Mouse (Mus musculus): ENCODE results near the gene Cdca8. TPM values are rescaled to one million over a fixed set of nuclear protein-coding genes. Genes with fewer than 3 reads are reported as not detected.

Gene Cdca8
- total and polyA plus RNA-seq, 3 experiments, result 108 to 202 TPM; not detected in 1

- no peaks in the 10 kb centered on the region for H3K4me1 ChIP-seq (ENCODE audit: control insufficient read depth in 1 of 2, insufficient read depth in 2 of 2, low read length in 2 of 2)
- H3K36me3 ChIP-seq (ENCODE audit: control insufficient read depth in 1 of 2, insufficient read depth in 2 of 2, low read length in 2 of 2), result no peaks in the 10 kb centered on the region
- DNase-seq (ENCODE audit: low read depth, low spot score), result peak; percentile 83
- H3K4me3 ChIP-seq (ENCODE audit: control insufficient read depth in 1 of 2, insufficient read depth in 1 of 2, low read depth in 2 of 2, low read length in 2 of 2), result no peak overlapping the region
- no peaks in the 10 kb centered on the region for H3K9me3 ChIP-seq (replicated peaks; ENCODE audit: insufficient read depth, low read length)
- H3K9ac ChIP-seq (ENCODE audit: control insufficient read depth, low read depth, low read length, poor library complexity, severe bottlenecking), result no peak overlapping the region
- TF ChIP-seq E2F4 (IDR thresholded peaks at IDR 0.05; ENCODE audit: borderline replicate concordance, low read depth, low read length) (no peak), SIN3A (IDR thresholded peaks at IDR 0.05; ENCODE audit: low read length) (peak; percentile 23; the same call in 1 of the 2 replicates), TCF12 (IDR thresholded peaks at IDR 0.05; ENCODE audit: low read depth, low read length) (no peak), TBP (IDR thresholded peaks at IDR 0.05; ENCODE audit: low read depth, low read length) (no peak), TAL1 (IDR thresholded peaks at IDR 0.05; ENCODE audit: low read length) (no peak), NELFE (IDR thresholded peaks at IDR 0.05; ENCODE audit: low read depth, low read length) (no peak), POLR2AphosphoS2 (IDR thresholded peaks at IDR 0.05; ENCODE audit: low read length) (no peak), MXI1 (IDR thresholded peaks at IDR 0.05; ENCODE audit: low read depth, low read length) (no peak), MEF2A (IDR thresholded peaks at IDR 0.05; ENCODE audit: extremely low read depth, insufficient replicate concordance, low read depth, low read length, poor library complexity, severe bottlenecking) (no peak), ZC3H11A (IDR thresholded peaks at IDR 0.05; ENCODE audit: low read depth, low read length) (peak; percentile 72), POLR2A (IDR thresholded peaks at IDR 0.05; ENCODE audit: control insufficient read depth in 1 of 2, insufficient read depth in 1 of 2, low read depth in 1 of 2, low read length in 2 of 2, poor library complexity in 1 of 2) (no peak), UBTF (IDR thresholded peaks at IDR 0.05; ENCODE audit: borderline replicate concordance, insufficient read depth, low read depth, low read length) (no peak), HCFC1 (IDR thresholded peaks at IDR 0.05; ENCODE audit: low read depth, low read length) (0 out of 2 replicates have a peak, but pooled peaks have one; percentile 23), ZKSCAN1 (IDR thresholded peaks at IDR 0.05; ENCODE audit: low read depth, low read length) (no peak), RCOR1 (IDR thresholded peaks at IDR 0.05; ENCODE audit: low read depth, low read length) (no peak), POLR2AphosphoS5 (IDR thresholded peaks at IDR 0.05; ENCODE audit: borderline replicate concordance, low read depth, low read length) (no peak), MAX (IDR thresholded peaks at IDR 0.05; ENCODE audit: low read length) (no peak), GABPA (IDR thresholded peaks at IDR 0.05; ENCODE audit: low read depth, low read length) (no peak), JUND (IDR thresholded peaks at IDR 0.05; ENCODE audit: low read depth, low read length) (no peak), MYC (IDR thresholded peaks at IDR 0.05; ENCODE audit: low read depth, low read length) (no peak), EP300 (IDR thresholded peaks at IDR 0.05; ENCODE audit: low read depth in 1 of 2, low read length in 2 of 2) (no peak), CTCF (IDR thresholded peaks at IDR 0.05 in 2 of 3, conservative IDR thresholded peaks at IDR 0.05 in 1 of 3; ENCODE audit: control insufficient read depth in 1 of 3, insufficient read depth in 1 of 3, low read depth in 2 of 3, low read length in 3 of 3, poor library complexity in 1 of 3, severe bottlenecking in 1 of 3) (peak; percentile 89 to 92 (median 90)), RAD21 (IDR thresholded peaks at IDR 0.05; ENCODE audit: low read depth, low read length) (peak; percentile 78), GATA1 (IDR thresholded peaks at IDR 0.05; ENCODE audit: low read depth, low read length) (no peak), USF2 (IDR thresholded peaks at IDR 0.05; ENCODE audit: borderline replicate concordance in 1 of 2, insufficient read depth in 1 of 2, low read depth in 1 of 2, low read length in 2 of 2) (no peak), BHLHE40 (IDR thresholded peaks at IDR 0.05; ENCODE audit: borderline replicate concordance, low read depth, low read length) (no peak), USF1 (IDR thresholded peaks at IDR 0.05; ENCODE audit: low read depth, low read length) (no peak), SMC3 (IDR thresholded peaks at IDR 0.05; ENCODE audit: low read depth, low read length) (peak; percentile 84), ETS1 (IDR thresholded peaks at IDR 0.05; ENCODE audit: low read depth, low read length) (no peak)
- H3K27me3 ChIP-seq (ENCODE audit: control insufficient read depth in 1 of 2, insufficient read depth in 2 of 2, low read length in 2 of 2), result no peaks in the 10 kb centered on the region
- peaks cover 5% of the 10 kb centered on the region; the same call in 1 of the 2 replicates for H3K79me2 ChIP-seq (ENCODE audit: control insufficient read depth, insufficient read depth, low read length, poor library complexity)
- H3K27ac ChIP-seq (ENCODE audit: control insufficient read depth, low read depth, low read length), result no peak overlapping the region
These were observed 3.9 kb upstream of the Cdca8 start for GRCm38 (mm10) chr4:124943022-124943421.
